Mouse (Mus musculus) MEL (cell line): ENCODE measurements at regions not wholly inside any gene's neighbourhood (a gene's known extent, or its start where the extent isn't known, plus 50 kb on each side); places are given as distances from the start of the nearest gene placed in this dataset.

Experiments
- DNase-seq: peaks from one replicate; pipeline ENCODE4 v3.0.0; 2011; ENCODE audit warnings: low read depth, low spot score
- H3K27ac ChIP-seq: 2 replicates; pipeline ENCODE4 v1.5.1; 2012; ENCODE audit warnings: low read depth, mild to moderate bottlenecking, control low read depth, low read length, moderate library complexity; ENCODE audit not compliant: control insufficient read depth
- H3K27me3 ChIP-seq, 2 experiments: fragments of 150-350 bp in 1 of 2; sonication (generic) in 1 of 2; 2 replicates each; pipeline ENCODE4 v1.6.1; 2012; ENCODE audit warnings: low read length in 2 of 2, mild to moderate bottlenecking in 2 of 2, improper control_type of control experiment in 1 of 2, moderate library complexity in 1 of 2; ENCODE audit not compliant: insufficient read depth in 2 of 2, control insufficient read depth in 1 of 2
- H3K36me3 ChIP-seq, 2 experiments: 2 replicates each; pipeline ENCODE4 v1.6.1; 2012 to 2014; ENCODE audit warnings: low read length in 2 of 2, improper control_type of control experiment in 1 of 2, inconsistent platforms in 1 of 2, mild to moderate bottlenecking in 1 of 2; ENCODE audit not compliant: insufficient read depth in 2 of 2, control insufficient read depth in 1 of 2
- H3K4me1 ChIP-seq, 2 experiments: fragments of 150-350 bp in 1 of 2; sonication (generic) in 1 of 2; 2 replicates each; pipeline ENCODE4 v1.6.1; 2012; ENCODE audit warnings: low read length in 2 of 2, improper control_type of control experiment in 1 of 2, mild to moderate bottlenecking in 1 of 2; ENCODE audit not compliant: insufficient read depth in 2 of 2, control insufficient read depth in 1 of 2
- H3K4me3 ChIP-seq, 2 experiments: fragments of 150-350 bp in 1 of 2; sonication (generic) in 1 of 2; 2 replicates each; pipeline ENCODE4 v1.5.1; 2012; ENCODE audit warnings: low read depth in 2 of 2, low read length in 2 of 2, mild to moderate bottlenecking in 2 of 2, moderate library complexity in 2 of 2, control low read depth in 1 of 2, improper control_type of control experiment in 1 of 2; ENCODE audit not compliant: control insufficient read depth in 1 of 2, insufficient read depth in 1 of 2
- H3K79me2 ChIP-seq: 2 replicates; pipeline ENCODE4 v1.6.1; 2012; ENCODE audit warnings: mild to moderate bottlenecking, low read length, moderate library complexity; ENCODE audit not compliant: control insufficient read depth, poor library complexity, insufficient read depth
- H3K9ac ChIP-seq: 2 replicates; pipeline ENCODE4 v1.6.1; 2012; ENCODE audit warnings: low read depth, mild to moderate bottlenecking, control low read depth, low read length, moderate library complexity; ENCODE audit not compliant: control insufficient read depth, poor library complexity, severe bottlenecking
- H3K9me3 ChIP-seq: fragments of 150-350 bp; sonication (generic); replicated peaks from 2 replicates; pipeline ENCODE4 v1.6.1; 2012; ENCODE audit warnings: mild to moderate bottlenecking, low read length, improper control_type of control experiment, moderate library complexity; ENCODE audit not compliant: insufficient read depth
- CTCF ChIP-seq, 3 experiments: IDR thresholded peaks in 2 of 3; conservative IDR thresholded peaks in 1 of 3; 2 replicates each; pipeline ENCODE4 v1.5.1; 2011 to 2012; ENCODE audit warnings: low read length in 3 of 3, low read depth in 2 of 3, mild to moderate bottlenecking in 2 of 3, improper control_type of control experiment in 1 of 3, inconsistent platforms in 1 of 3, mixed read lengths in 1 of 3, moderate library complexity in 1 of 3; ENCODE audit not compliant: control insufficient read depth in 1 of 3, insufficient read depth in 1 of 3, poor library complexity in 1 of 3, severe bottlenecking in 1 of 3
- ELF1 ChIP-seq: IDR thresholded peaks from 2 replicates; pipeline ENCODE4 v1.6.1; 2014; ENCODE audit warnings: low read depth, mild to moderate bottlenecking, inconsistent platforms, low read length, improper control_type of control experiment, moderate library complexity
- ETS1 ChIP-seq: IDR thresholded peaks from 2 replicates; pipeline ENCODE4 v1.6.1; 2012; ENCODE audit warnings: low read depth, mild to moderate bottlenecking, inconsistent platforms, low read length, improper control_type of control experiment, moderate library complexity
- JUND ChIP-seq: IDR thresholded peaks from 2 replicates; pipeline ENCODE4 v1.6.1; 2011; ENCODE audit warnings: low read depth, mild to moderate bottlenecking, improper control_type of control experiment, low read length
- KAT2A ChIP-seq: conservative IDR thresholded peaks from 2 replicates; pipeline ENCODE4 v1.6.1; 2012; ENCODE audit warnings: low read depth, low read length, improper control_type of control experiment, inconsistent platforms
- MAFK ChIP-seq: IDR thresholded peaks from 2 replicates; pipeline ENCODE4 v1.6.1; 2011; ENCODE audit warnings: low read depth, mild to moderate bottlenecking, low read length, improper control_type of control experiment, borderline replicate concordance
- POLR2A ChIP-seq, 2 experiments: IDR thresholded peaks; 2 replicates each; pipeline ENCODE4 v1.6.1; 2011 to 2012; ENCODE audit warnings: low read length in 2 of 2, mild to moderate bottlenecking in 2 of 2, control low read depth in 1 of 2, improper control_type of control experiment in 1 of 2, low read depth in 1 of 2, moderate library complexity in 1 of 2; ENCODE audit not compliant: control insufficient read depth in 1 of 2, insufficient read depth in 1 of 2, poor library complexity in 1 of 2
- POLR2AphosphoS2 ChIP-seq: IDR thresholded peaks from 2 replicates; pipeline ENCODE4 v1.6.1; 2011; ENCODE audit warnings: low read length, improper control_type of control experiment
- RCOR1 ChIP-seq: IDR thresholded peaks from 2 replicates; pipeline ENCODE4 v1.6.1; 2012; ENCODE audit warnings: low read depth, mild to moderate bottlenecking, inconsistent platforms, low read length, improper control_type of control experiment
- SIN3A ChIP-seq: IDR thresholded peaks from 2 replicates; pipeline ENCODE4 v1.6.1; 2012; ENCODE audit warnings: low read length, improper control_type of control experiment, inconsistent platforms
- TBP ChIP-seq: IDR thresholded peaks from 2 replicates; pipeline ENCODE4 v1.8.0; 2011; ENCODE audit warnings: low read depth, low read length, improper control_type of control experiment
- TCF12 ChIP-seq: IDR thresholded peaks from 2 replicates; pipeline ENCODE4 v1.6.1; 2014; ENCODE audit warnings: low read depth, mild to moderate bottlenecking, inconsistent platforms, low read length, improper control_type of control experiment, moderate library complexity
- ZKSCAN1 ChIP-seq: IDR thresholded peaks from 2 replicates; pipeline ENCODE4 v1.6.1; 2012; ENCODE audit warnings: low read depth, mild to moderate bottlenecking, inconsistent platforms, low read length, improper control_type of control experiment, moderate library complexity
- ZMIZ1 ChIP-seq: IDR thresholded peaks from 2 replicates; pipeline ENCODE4 v1.6.1; 2012; ENCODE audit warnings: low read depth, mild to moderate bottlenecking, inconsistent platforms, low read length, improper control_type of control experiment, moderate library complexity
- ZNF384 ChIP-seq: IDR thresholded peaks from 2 replicates; pipeline ENCODE4 v1.6.1; 2012; ENCODE audit warnings: low read depth, mild to moderate bottlenecking, inconsistent platforms, low read length, improper control_type of control experiment

DNA sequence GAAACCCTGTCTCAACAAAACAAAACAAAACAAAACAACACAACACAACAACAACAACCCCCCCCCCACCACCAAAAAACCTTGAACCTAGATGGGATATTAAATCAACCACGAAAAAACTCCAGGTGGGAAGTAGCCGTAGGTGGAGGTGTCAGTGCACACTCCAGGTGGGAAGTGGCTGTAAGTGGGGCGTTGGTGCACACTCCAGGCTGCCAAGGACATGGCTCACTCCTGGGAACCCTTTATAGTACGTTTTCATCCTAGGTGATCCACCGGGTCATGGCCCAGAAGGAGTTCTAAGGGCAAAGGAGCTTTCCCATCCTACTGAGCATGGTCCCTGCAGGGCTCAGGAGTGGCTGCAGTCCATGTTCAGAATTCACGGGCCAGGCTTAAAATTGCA is 133.4 kb upstream of the Klf14 start:
- Histone ChIP-seq H3K36me3 (peaks cover 0 to 23% of the 10 kb centered on the region in 2 experiments; a peak in 2 of 4 replicates), H3K27ac (no peak overlapping the region), H3K4me3 (no peak overlapping the region), H3K79me2 (no peaks in the 10 kb centered on the region)
- no peak for DNase-seq
- TF ChIP-seq ETS1 (no peak), ZKSCAN1 (no peak), CTCF (IDR thresholded peaks at IDR 0.05 in 2 of 3, conservative IDR thresholded peaks at IDR 0.05 in 1 of 3; ENCODE audit: control insufficient read depth in 1 of 3, insufficient read depth in 1 of 3, low read depth in 2 of 3, low read length in 3 of 3, poor library complexity in 1 of 3, severe bottlenecking in 1 of 3) (no peak), POLR2A (IDR thresholded peaks at IDR 0.05; ENCODE audit: control insufficient read depth in 1 of 2, insufficient read depth in 1 of 2, low read depth in 1 of 2, low read length in 2 of 2, poor library complexity in 1 of 2) (no peak), SIN3A (no peak), POLR2AphosphoS2 (no peak), KAT2A (no peak), TBP (no peak), TCF12 (no peak), ZNF384 (no peak), ZMIZ1 (no peak)
- TF ChIP-seq, all 39 proteins: peak for 0
- no peaks in the 10 kb centered on the region for H3K27me3 ChIP-seq
- no peaks in the 10 kb centered on the region for H3K9me3 ChIP-seq
- no peaks in the 10 kb centered on the region for H3K4me1 ChIP-seq
- no peak overlapping the region for H3K9ac ChIP-seq

DNA sequence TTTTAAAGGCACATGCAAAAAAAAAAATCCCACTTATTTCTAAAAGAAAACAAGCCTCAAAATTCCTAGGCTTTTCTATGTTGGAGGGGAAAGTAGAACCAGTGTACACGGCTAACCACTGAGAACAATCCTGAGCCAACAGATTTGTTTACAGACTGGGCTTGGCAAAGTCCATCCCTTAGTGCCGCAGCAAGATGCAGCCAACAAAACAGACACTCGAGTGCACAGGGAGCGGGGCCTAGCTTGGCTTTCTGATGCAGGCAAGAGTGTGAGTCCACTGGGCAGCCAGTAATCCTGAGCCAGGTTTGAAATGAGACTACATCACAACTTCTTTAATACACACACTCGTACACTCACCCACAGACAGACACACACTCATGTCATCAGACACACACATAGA is 133.9 kb upstream of the Klf14 start:
- peaks cover 0 to 24% of the 10 kb centered on the region in 2 experiments; a peak in 2 of 4 replicates for H3K36me3 ChIP-seq
- no peaks in the 10 kb centered on the region for H3K79me2 ChIP-seq
- DNase-seq, result no peak
- H3K27ac ChIP-seq, result no peak overlapping the region
- no peaks in the 10 kb centered on the region for H3K4me1 ChIP-seq
- no peak overlapping the region for H3K4me3 ChIP-seq
- no peak overlapping the region for H3K9ac ChIP-seq
- no peak for TF ChIP-seq ETS1
- TF ChIP-seq TBP, result no peak
- TF ChIP-seq MAFK, result no peak
- no peak for TF ChIP-seq RCOR1
- no peak for TF ChIP-seq JUND
- TF ChIP-seq ZMIZ1, result no peak
- no peak for TF ChIP-seq POLR2A (IDR thresholded peaks at IDR 0.05; ENCODE audit: control insufficient read depth in 1 of 2, insufficient read depth in 1 of 2, low read depth in 1 of 2, low read length in 2 of 2, poor library complexity in 1 of 2)
- TF ChIP-seq ELF1, result no peak
- TF ChIP-seq CTCF (IDR thresholded peaks at IDR 0.05 in 2 of 3, conservative IDR thresholded peaks at IDR 0.05 in 1 of 3; ENCODE audit: control insufficient read depth in 1 of 3, insufficient read depth in 1 of 3, low read depth in 2 of 3, low read length in 3 of 3, poor library complexity in 1 of 3, severe bottlenecking in 1 of 3), result no peak
- no peaks in the 10 kb centered on the region for H3K9me3 ChIP-seq
- H3K27me3 ChIP-seq, result no peaks in the 10 kb centered on the region
